Mouse (Mus musculus): Measurements from ENCODE around the gene Slc8a1. TPM values are rescaled to one million over a fixed set of nuclear protein-coding genes. Genes with fewer than 3 reads are reported as not detected.

Gene Slc8a1
- 100 to 1,000 TPM; 266 to 297 TPM for total RNA-seq (2021)
- long read RNA-seq, experiment 1, partial matches to known transcripts: 0 of 7 reads
- long read RNA-seq, experiment 1, other reads (novel, unspliced or antisense): 7 of 7 reads
- long read RNA-seq, experiment 2, partial matches to known transcripts: 0 of 6 reads
- long read RNA-seq, experiment 2, other reads (novel, unspliced or antisense): 6 of 6 reads

DNA sequence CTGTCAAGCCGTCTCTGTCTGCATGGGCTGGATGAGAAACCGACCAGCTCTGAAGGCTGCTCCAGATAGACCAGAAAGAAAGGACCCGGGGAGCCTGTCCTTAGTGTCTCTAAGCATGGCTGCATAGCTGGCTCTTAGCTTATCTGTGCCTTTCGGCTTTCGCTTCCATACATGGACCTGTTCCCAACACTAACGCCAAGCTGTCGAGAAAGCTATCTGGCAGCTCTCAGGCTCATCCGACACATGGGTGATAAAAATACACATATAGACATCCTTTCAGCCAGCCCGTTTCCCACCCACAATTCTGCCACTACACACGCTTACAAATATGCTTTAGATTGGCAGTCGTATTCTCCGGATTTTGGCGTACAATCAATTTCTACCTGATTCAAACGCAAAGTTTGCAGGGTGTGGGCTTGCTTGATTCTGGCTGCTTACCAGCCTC lies at the start of gene Slc8a1:
Gene Slc8a1, minus strand, starts transcription at position 67 of the 445 bp plus-strand sequence.
- DNase-seq (ENCODE audit: low spot score in 2 of 2): peak; percentile 68 to 81

DNA sequence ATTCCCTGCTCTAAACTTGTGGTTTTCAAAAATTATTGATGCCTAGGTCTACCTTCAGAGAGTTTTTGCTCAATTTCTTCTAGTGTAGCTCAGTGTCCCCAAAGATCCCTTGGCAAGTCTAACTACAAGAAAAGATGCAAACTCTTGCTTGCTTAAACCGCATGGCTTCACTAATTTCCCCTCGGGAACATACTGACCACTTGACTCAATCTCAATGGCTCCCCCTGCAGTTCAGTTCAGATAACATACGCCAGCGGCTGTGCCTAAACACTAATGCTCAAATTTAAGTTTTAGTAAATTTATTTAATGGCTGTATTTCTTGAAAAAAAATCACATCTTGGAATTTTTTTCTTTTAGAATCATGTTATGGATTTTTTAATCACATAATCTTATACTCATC lies 49.2 kb upstream of the Slc8a1 start:
- peak in 1 of 2 experiments; percentile 33 for DNase-seq (ENCODE audit: low spot score in 2 of 2)

DNA sequence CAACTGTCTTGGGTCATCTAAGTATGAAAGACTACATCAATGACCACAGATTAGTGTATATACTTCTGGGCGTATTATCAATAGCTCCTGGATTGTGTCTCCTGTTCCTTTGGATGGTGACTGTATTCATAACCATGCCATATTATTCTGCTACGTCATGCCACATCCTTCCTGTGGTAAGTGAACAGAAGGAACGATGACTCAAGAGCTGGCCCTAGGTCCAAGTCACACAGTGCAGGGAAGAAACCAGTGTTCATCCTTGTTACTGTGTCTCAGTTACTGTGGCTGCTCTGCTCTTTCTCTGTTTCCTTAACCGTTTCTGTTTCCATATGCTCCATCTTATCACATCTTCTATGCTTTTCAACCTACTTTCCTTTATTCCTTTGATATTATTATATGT lies 44.1 kb upstream of the Slc8a1 start:
- DNase-seq (ENCODE audit: low spot score in 2 of 2): no peak

DNA sequence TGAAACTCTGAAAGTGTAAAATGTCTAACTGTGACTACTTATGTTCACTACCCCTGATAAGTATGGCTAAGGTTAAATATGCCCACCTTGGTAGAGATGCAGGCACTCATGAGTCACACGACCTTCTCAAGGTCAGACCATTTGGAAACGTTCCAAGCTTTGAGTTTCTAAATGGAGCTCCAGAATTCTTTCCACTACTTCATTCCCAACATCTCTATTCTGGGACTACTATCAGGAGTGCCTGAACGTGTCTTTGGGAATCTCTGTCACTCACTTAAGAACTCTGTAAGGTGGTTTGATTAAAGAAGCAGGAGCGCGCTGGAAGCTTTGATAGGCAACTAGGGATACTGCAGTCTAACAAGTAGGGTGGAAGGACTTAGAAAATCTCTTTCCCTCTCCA lies 43.3 kb upstream of the Slc8a1 start:
- DNase-seq (ENCODE audit: low spot score in 2 of 2): no peak

DNA sequence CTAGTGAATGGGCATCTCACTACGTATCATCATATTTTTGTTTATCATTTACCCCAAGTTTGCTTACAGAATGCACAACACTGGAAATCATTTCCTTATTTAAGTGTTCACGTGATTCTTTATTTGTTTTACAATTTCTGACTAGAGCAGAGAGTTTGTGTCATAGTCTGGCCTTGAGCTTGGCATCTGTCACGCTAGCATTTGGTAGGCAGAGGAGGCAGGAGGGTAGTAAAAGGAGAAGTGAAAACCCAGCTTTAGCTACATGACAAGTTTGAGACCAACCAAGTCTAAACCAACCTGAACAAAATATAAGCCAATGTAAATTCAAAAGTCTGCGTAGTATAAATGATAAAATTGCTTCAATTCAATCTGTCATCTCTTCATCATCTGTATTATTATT lies 41.7 kb upstream of the Slc8a1 start:
- DNase-seq (ENCODE audit: low spot score in 2 of 2): no peak

DNA sequence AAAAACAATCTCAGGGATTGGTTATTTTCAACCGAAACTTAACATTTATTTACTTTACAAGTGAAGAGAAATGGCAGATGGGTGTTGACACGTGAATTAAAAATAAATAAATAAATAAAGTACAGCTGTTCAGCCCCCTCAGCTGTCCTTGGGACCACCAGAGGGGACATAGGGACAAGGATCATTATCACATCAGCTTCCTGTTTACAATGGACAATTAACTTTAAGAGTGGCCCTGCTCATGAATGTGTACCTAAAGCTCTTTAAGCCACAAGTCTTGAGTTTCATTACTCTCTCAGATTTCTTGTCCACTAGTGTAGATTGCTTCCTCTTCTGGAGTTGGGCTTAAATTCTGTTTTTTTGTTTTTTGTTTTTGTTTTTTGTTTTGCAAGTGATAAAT lies 12.5 kb upstream of the Slc8a1 start:
- DNase-seq (ENCODE audit: low spot score in 2 of 2): no peak

DNA sequence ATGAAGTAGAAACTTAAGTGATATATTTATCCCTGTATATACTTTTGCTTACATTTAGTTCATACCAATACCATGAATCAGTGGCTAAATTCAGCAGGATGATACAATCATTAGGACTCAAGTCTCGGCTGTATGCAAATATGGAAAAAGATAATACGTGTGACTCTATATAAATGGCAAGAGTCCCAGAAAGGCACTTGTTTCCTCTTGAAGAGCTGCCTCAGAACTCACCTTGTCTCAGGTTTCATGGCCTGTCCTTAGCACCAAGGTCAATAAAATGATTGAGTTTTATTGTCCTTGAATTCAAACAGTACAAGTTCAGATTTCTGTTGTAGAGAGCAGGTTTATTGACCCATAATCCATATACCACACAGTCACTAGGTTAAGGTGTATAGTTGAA lies 4.9 kb upstream of the Slc8a1 start:
- DNase-seq (ENCODE audit: low spot score in 2 of 2): no peak

DNA sequence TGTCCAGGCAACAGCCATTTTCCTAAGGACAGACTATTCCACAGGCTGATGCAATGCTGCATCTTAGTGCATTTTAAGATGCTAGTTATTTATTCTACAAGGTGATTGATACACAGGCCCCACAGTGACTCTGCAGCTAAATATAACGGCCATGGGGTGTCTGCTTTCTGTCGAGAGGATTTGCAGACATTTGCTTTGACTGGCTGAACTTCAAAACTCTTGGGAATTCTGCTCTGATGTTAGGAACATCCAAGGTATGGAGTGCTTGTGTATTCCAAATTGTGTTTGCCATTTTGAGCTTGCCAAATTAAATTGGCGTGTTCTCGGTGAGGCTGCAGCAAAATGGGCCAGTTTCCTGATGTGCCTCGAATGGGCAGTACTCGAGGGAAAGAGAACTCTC lies 2.4 kb upstream of the Slc8a1 start:
- no peak for DNase-seq (ENCODE audit: low spot score in 2 of 2)

DNA sequence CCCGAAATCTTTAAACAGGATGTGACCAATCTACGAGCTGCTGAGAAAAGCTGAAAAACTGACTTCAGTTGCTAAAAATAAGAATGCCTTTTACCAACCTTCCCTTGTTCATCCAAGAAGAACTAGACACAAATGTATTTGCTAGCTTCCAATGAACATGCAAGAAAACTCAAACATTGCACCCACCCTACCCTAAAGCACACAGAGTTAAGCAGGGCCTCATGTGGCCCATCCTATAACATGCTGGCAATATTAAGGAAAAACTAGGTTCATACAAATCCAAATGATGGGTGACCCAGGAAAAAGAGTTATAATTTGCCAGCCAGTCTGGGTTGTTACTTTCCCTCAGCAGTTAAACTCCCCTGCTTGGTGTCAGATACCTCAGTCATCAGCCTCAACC lies 398 bp downstream of the Slc8a1 start:
- no peak for DNase-seq (ENCODE audit: low spot score in 2 of 2)

DNA sequence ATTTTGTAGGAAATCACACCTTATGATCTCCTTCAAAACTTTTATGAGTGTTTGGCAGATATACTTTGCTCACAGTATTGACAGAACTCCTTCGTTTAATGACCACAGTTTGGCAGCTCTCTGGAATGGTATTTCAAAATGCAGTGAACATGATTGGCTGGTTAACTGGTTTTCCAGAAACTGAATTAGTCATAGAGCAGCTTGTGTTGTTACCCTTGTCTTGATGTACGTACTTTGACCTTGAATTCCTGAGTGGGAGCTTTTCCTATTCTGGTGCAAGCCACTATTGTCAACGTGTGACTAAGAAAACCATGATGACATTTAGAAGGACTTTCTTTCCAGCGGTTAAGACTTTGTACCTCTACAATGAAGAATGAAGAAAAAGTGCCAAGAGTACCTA lies 868 bp downstream of the Slc8a1 start:
- no peak for DNase-seq (ENCODE audit: low spot score in 2 of 2)

DNA sequence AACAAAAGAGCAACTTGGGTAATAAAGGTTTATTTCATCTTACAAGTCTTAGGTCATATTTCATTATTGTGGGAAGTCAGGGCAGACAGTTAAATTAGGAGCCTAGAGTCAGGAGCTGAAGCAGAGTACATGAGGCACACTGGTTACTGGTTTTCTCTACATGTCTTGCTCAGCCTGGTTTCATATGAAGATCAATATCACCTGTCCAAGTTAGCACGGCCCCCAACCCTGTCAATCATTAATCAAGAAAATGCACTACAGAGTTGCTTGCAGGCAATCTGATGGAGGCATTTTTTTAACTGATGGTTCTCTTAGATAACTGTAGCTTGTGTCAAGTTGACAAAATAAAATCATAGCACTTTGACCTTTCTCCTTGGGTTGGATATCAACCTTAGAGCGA lies 2.6 kb downstream of the Slc8a1 start:
- DNase-seq (ENCODE audit: low spot score in 2 of 2): no peak

DNA sequence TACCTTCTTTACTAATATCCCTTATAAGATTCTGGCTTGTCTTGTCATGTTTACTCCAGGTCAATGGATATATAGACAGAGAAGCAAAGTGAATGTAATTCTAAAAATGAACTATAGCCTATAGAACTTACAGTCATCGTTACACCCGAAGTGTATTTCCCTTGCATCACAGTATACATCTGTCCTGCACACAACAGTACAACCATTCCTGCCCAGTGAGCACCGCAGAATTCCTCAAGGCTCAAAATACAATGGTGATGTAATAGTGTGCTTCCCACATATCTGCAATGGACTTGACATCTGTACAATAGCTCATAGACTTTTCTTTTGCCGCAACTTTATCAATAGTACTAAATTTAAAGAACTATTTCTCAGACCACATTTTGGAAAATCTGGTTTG lies 8.3 kb downstream of the Slc8a1 start:
- no peak for DNase-seq (ENCODE audit: low spot score in 2 of 2)

DNA sequence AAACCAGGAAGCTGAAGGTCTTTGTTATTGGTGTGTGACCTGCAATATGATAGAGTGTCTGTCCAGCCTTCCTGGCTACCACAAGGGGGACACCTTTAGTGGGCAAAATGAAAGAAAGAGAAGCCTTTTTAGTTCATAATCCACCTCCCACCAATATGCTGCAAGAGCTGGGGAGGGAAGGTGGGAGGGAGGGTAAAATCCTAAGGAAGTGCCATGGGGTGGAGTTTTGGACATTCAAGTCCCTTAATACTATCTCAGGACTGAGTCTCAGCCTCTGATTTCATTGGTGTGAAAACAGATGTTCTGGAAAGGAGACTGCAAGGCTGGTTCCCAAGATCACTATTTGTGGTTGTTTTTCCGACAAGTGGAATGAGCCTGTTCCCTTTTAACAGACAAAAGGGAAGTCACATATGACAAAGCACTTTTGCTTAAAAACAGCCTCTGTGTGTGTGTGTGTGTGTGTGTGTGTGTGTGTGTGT lies 25.9 kb downstream of the Slc8a1 start:
- no peak for DNase-seq (ENCODE audit: low spot score in 2 of 2)

DNA sequence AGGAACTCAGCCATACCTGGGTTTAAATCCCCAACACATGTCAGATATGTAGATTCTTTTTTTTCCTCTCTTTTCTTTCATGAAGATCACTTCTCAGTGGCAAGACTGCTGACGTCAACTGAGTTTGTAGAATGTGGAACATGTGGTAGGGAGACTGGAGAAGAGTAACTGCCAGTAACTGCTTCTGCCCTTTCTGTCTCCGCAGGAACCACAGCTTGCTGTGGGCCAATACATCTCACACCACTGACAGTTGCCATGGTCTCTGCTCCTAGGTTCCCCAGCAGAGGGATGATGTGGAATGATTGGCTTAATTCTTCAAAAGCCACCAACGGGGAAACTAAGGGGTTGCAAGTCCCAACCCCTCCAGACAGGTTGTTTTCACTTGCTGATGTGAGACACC lies 33.4 kb downstream of the Slc8a1 start:
- DNase-seq (ENCODE audit: low spot score in 2 of 2): no peak

DNA sequence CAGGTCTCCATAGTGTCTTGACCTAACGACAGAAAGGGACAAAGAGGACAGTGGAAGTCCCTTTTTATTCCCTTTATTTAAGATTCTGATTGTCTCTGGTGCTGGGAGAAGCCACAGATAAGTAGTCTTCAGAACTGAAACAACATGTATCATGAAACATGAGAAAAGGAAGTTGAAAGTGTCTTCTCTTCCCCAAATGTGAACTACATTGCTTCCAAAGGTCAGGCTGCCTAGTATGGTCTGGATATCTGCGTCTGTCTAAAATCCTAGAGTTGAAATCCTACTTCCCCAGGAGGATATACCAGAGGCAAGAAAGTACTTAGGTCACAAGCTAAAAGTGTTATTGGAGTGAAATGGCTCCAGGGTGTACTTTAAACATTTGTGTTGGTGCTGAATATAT lies 34.9 kb downstream of the Slc8a1 start:
- DNase-seq (ENCODE audit: low spot score in 2 of 2): no peak

DNA sequence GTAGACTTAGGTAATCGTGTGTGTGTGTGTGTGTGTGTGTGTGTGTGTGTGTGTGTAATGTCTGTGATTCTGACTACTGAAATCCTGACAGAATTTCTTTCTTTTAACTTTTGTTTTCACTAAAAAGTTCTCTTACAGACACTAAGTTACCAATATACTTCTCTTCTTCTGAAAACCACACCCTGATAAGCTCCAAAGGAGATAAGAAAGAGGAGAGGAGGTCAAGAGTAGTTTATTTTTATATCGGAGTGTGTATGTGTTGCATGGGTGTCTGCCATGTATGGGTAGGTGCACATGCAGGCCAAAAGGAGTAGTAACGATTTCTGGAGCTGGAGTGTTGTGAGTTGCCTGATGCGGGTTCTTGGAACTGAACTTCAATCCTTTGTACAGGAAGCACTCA lies 36.5 kb downstream of the Slc8a1 start:
- DNase-seq (ENCODE audit: low spot score in 2 of 2): no peak

DNA sequence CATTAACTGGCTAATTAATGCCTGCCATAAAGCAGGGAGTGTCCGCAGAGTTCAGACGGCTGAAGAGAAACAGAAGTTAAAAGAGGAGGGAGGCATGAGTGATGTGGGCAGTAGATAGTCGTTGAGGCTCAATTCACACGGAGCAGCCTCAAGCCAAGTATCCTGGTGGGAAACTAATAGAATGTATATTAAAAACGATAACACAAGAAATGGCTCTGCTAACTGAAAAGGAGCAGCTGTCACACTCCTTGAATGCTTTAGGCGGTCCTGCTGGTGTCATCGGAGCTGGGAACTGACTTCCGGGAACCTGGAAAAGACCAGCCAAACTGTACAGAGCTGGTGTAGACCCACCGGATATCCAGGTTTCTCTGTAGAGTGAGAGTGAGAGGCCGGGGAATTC lies 39.4 kb downstream of the Slc8a1 start:
- no peak for DNase-seq (ENCODE audit: low spot score in 2 of 2)

DNA sequence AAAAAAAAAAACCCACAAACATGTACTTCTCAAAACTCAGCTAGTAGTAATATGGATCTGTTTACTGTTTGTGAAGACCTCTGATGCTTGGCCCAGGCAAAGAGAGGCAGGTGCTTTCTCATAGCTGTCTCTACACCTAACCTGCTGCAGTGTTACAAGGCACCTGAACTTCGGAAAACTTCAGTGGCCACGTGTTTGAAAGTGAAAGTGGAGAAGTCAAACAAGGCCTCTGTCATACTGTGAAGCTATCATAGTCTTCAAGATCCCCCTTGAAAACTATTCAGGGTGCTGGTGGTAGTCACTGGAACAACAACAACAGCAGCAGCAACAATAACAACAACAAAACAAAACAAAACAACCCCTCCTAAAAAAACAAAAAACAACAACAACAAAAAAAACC lies 40.5 kb downstream of the Slc8a1 start:
- no peak for DNase-seq (ENCODE audit: low spot score in 2 of 2)

DNA sequence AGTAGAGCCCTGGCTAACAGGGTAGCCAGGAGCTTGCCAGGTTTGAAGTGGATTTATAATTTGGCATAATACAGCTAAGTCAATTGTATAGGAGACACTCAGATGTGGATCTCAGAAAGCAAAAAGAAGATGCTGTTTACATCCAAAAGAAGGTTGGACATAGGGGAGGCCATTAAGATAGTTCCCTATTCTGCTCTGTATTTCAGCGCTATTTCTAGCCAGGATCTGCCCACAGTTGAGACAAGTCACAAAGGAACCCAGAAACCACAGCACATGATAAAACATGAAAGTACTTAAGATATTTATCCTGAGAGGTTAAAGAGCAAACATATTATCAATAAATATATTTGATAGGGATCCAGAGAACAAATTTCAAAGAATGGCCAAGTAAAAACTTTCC lies 43.2 kb downstream of the Slc8a1 start:
- no peak for DNase-seq (ENCODE audit: low spot score in 2 of 2)

DNA sequence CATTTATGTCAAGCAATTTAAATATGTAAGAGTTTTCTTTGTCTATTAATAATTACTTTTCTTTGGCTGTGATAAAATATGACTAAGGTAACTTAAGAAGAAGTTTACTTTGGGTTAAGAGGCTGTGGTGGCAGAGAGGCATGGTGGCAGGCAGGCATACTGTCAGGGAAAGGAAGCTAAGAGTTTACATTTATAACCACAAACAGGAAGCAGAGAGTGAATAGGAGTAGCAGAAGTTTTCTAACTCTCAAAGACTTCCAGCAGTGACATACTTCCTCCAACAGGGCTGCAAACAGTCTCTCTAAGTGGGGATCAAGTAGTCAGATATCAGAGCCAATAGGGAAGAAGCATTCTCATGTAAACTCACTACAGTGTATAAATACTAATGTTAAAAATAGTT lies 58.6 kb downstream of the Slc8a1 start:
- no peak for DNase-seq (ENCODE audit: low spot score in 2 of 2)

DNA sequence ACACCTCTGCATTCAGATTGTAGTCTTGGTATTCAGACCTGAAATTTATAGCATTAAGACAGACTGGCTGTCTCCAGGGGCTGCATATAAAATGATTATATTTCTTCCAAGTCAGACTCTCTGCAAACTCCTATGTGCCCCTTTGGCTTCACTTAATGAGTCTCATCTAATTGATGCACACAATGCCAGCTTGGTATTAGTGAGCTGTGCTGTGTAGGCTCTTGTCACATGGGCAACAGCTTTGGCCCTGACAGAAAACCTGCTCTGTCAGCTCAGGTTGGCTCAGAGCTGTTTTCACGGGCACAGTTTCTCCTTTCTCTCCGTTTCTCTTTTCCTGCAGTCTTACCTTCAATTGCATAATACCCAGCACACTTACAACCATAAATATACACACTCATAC lies 60.7 kb downstream of the Slc8a1 start:
- no peak for DNase-seq (ENCODE audit: low spot score in 2 of 2)

DNA sequence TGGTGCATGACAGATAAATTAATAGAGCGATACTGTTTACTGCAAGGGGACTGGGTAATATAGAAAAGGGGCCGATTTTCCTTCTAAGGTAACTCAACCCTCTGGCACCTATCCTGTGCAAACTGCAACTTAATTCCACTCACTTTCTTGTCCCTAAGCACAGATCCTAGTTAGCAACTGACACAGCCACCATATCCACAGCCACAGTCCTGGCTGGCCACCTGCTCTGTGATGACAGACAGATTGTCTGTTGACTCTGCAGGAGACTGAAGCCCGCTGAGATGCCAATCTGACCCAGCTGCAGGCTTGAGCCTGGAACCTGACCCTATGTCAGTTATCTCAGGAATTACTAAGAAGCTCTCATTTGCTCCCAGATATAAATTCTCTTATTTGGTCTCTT lies 62.0 kb downstream of the Slc8a1 start:
- DNase-seq (ENCODE audit: low spot score in 2 of 2): no peak

DNA sequence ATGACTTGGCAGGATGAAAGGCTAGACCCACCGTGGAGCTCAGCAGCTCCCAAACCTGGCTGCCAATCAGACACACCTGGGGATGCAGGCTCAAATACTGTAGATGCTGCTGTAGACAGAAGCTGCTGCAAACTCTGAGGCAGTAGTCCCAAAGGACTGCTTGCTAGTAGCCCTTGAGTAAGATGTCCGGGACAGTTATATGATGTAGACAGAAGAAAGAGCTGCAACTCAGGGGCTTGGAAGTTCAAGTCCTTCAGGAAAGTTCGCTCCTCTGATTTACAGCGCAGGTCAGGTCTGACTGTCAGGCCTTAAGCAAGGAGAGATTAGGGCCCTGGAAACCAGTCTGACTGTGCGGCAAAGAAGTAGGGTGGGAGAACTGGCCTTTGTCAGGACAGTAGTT lies 66.9 kb downstream of the Slc8a1 start:
- DNase-seq (ENCODE audit: low spot score in 2 of 2): no peak

Data from layer of hippocampus, postnatal 14 days (tissue).